Mouse (Mus musculus): Measurements from ENCODE around the gene Uty. TPM values are rescaled to one million over a fixed set of nuclear protein-coding genes. Genes with fewer than 3 reads are reported as not detected.

Uty gene
- 8.1 and 9.9 TPM in 2 replicates for polyA plus RNA-seq (2015; fragmentation: Nextera tagmentation; extraction: Ambion mirVana)

DNA sequence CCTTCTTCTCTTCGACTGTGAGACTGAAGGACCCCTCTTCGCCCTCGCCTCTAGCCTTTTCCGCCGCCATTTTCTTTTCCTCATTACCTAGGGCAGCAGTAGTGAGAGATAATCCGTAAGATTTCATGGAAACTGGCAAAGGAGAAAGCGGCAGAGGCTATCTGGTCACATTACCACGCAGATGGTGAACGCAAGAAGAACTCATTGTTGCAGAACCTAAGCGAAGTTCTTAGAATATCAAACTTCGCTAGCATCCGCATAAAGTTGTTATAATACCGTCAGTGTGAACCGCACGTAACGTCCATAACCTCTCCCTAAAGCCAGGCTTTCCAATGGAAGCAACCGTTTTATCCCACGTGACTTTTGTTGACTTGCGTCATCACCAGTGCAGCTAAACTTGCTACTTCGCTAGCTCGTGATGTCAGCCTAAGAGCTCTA, at the start of gene Uty:
Gene Uty, minus strand, starts transcription at position 334 of the 438 bp plus-strand sequence.
- Histone ChIP-seq H3K4me2 (replicated peaks) (peak within 1 kb of the TSS; percentile 31), H3K4me3 (peak within 1 kb of the TSS; percentile 45), H3K4me1 (no peaks in the 10 kb centered on the region), H3K9me3 (no peaks in the 10 kb centered on the region), H3K27me3 (no peaks in the 10 kb centered on the region), H3K36me3 (no peaks in the 10 kb centered on the region), H3K27ac (replicated peaks) (peak within 1 kb of the TSS; percentile 69), H3K9ac (replicated peaks) (peak within 1 kb of the TSS; percentile 28)
- 0% methylated on average over 21 of the region's 21 CpGs for WGBS
- peak; percentile 98 for ATAC-seq (replicated peaks)

DNA sequence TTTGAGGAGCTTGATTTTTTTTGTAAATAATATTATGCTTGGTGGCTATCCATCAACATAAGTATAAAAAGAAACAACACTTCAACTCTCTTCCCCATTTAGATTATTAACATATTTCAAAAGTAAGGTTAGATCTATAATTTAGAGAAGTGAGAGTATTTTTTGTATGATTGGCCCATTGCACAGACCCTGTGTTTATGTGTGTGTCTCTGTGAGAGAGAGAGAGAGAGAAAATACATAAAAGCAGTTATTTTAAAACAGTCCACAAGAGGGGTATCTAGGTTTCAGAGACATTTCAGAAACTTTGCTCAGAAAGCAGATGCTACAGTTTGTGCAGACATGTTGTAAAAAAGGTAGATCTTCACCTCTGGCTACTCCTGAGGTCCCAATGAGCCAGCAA, 48.1 kb upstream of the Uty start:
- Histone ChIP-seq H3K36me3 (no peaks in the 10 kb centered on the region), H3K4me1 (no peaks in the 10 kb centered on the region), H3K9ac (replicated peaks) (no peak overlapping the region), H3K4me2 (replicated peaks) (no peak overlapping the region), H3K9me3 (no peaks in the 10 kb centered on the region), H3K4me3 (no peak overlapping the region), H3K27ac (replicated peaks) (no peak overlapping the region), H3K27me3 (no peaks in the 10 kb centered on the region)
- ATAC-seq (replicated peaks), result no peak

DNA sequence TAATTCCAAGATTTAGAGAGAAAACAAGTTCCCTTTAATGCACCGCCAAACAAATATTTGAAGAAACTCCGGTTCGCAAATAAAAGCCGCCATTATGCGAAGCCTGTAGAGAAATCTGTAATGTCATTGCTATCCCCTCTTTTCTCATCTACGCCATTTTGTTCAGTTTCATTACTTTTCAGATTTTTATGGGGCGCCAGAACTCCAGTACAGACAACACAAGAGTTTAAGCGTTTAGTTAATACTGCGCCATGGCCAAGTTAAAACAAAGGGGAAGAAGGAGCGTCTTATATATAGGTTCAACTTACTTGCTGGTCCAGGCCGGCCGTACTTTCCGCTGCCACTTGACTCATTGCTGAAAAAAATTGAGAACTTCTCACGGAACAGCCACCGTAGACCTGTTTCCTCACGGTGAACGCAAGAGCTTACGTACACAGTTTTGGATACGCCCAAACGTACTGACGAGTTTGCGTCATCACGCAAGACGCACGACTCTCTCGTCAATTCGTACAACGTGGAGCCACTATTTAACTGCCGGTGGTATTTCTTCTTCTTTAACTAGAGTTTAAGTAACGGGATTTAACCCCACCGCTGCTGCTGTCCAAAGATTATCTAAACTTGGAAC, 40.7 kb upstream of the Uty start, which contains the start of gene Ddx3y:
Gene Ddx3y, minus strand, starts transcription at position 459 of the 625 bp plus-strand sequence.
- H3K36me3 ChIP-seq, result no peaks in the 10 kb centered on the region
- H3K27ac ChIP-seq (replicated peaks), result no peak within 1 kb of the TSS; the same call in 1 of the 2 replicates
- WGBS, result 1% methylated on average over 31 of the region's 31 CpGs
- peak within 1 kb of the TSS; percentile 36 for H3K4me2 ChIP-seq (replicated peaks)
- H3K9ac ChIP-seq (replicated peaks), result peak within 1 kb of the TSS; percentile 35
- H3K4me3 ChIP-seq, result peak within 1 kb of the TSS; percentile 42
- peak; percentile 98 for ATAC-seq (replicated peaks)
- H3K4me1 ChIP-seq, result no peaks in the 10 kb centered on the region
- no peaks in the 10 kb centered on the region for H3K9me3 ChIP-seq
- H3K27me3 ChIP-seq, result no peaks in the 10 kb centered on the region

DNA sequence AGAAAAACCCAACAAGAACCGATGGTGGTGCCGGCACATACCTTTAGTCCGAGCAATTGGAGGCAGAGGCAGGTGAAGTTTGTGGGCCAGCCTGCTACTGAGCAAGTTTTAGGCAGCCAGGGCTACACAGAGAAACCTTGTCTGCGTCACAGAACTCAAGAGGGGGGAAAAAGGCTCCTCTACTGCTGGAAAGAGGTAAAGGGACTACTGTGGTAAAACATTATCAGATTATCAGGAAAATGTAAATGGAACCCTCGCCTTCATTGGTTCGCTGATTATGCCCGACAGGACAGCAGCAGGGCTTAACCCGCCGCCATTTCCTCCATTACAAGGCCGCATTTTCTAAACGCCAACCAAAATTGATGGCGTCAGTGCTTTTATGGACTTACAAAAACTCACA, 40.2 kb upstream of the Uty start:
- peak; percentile 13; the same call in 1 of the 2 replicates for ATAC-seq (replicated peaks)
- Histone ChIP-seq H3K27ac (replicated peaks) (no peak overlapping the region; the same call in 1 of the 2 replicates), H3K4me2 (replicated peaks) (peak overlapping the region; percentile 36), H3K27me3 (no peaks in the 10 kb centered on the region), H3K4me1 (no peaks in the 10 kb centered on the region), H3K9me3 (no peaks in the 10 kb centered on the region), H3K9ac (replicated peaks) (peak overlapping the region; percentile 35), H3K36me3 (no peaks in the 10 kb centered on the region), H3K4me3 (peak overlapping the region; percentile 42)
- WGBS, result 2% methylated on average over 12 of the region's 12 CpGs

DNA sequence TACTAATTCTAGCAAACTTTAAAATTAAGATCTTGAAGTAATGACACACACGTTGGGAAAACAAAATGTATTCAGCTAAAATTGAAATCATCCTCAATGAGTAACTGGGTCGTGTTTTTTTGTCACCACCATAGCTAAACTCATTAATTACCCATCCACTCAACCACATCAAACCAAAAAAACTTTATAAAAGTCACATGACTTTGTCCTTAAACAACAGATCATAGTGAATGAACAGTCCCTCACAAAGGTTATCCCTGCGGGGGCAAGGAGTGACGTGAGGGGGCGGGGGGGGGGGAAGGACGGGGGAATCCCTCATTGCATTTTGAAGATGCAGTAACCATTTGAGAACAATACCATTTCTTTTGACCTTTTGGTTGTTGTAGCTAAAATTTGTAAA, 558 bp upstream of the Uty start:
- H3K4me1 ChIP-seq, result no peaks in the 10 kb centered on the region
- H3K27ac ChIP-seq (replicated peaks), result no peak overlapping the region
- no peaks in the 10 kb centered on the region for H3K36me3 ChIP-seq
- no peak overlapping the region for H3K9ac ChIP-seq (replicated peaks)
- 0 out of 2 replicates have a peak, but pooled peaks have one; percentile 29 for ATAC-seq (replicated peaks)
- 50% methylated on average over 6 of the region's 6 CpGs for WGBS
- H3K27me3 ChIP-seq, result no peaks in the 10 kb centered on the region
- H3K4me2 ChIP-seq (replicated peaks), result peak overlapping the region; percentile 10; the same call in 1 of the 2 replicates
- H3K9me3 ChIP-seq, result no peaks in the 10 kb centered on the region
- peak overlapping the region; percentile 45 for H3K4me3 ChIP-seq

DNA sequence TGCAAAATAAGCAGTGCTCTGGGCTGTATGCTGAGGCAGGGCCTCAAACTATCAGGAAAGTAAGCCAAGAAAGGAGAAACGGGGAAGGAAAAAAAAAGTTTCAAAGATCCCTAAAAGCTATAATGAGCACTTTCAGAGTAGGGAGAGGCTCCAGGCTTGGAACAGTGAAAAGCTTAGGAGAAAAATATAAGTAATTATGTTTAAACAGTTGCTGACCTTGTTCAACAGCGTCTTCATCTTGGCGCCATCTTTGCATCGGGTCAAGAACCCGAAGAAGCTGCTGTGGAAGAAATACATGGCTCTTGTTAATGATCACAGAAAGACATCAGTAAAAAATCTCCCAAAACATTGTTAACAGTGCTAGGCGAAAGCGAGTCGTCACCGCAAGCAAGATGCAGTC, 619 bp downstream of the Uty start:
- 5% methylated on average over 9 of the region's 9 CpGs for WGBS
- Histone ChIP-seq H3K27ac (replicated peaks) (peak overlapping the region; percentile 69), H3K36me3 (no peaks in the 10 kb centered on the region), H3K9me3 (no peaks in the 10 kb centered on the region), H3K9ac (replicated peaks) (peak overlapping the region; percentile 28; the same call in 1 of the 2 replicates), H3K4me3 (peak overlapping the region; percentile 45), H3K4me2 (replicated peaks) (peak overlapping the region; percentile 31), H3K27me3 (no peaks in the 10 kb centered on the region), H3K4me1 (no peaks in the 10 kb centered on the region)
- ATAC-seq (replicated peaks), result peak; percentile 30

DNA sequence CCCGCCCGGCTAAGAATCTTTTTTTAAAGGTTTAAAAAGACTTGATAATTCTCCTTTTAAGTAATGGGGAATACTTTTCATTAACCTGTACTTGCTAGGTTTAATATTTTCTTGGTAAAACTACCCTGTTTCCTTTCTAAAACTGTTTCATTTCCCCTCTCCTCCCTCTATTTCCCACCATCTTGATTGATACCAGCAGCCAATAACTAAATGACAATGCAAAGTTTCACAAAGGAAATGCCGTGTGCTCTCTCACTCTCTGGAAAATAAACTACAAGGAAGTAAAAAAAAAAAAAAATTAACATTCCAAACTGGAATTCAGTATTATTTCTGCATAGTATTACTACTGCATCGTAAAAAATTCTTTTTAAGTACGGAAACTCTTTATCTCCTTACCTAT, 1.1 kb downstream of the Uty start:
- Histone ChIP-seq H3K9me3 (no peaks in the 10 kb centered on the region), H3K4me2 (replicated peaks) (peak overlapping the region; percentile 31), H3K4me3 (peak overlapping the region; percentile 45), H3K4me1 (no peaks in the 10 kb centered on the region), H3K36me3 (no peaks in the 10 kb centered on the region), H3K9ac (replicated peaks) (no peak overlapping the region), H3K27me3 (no peaks in the 10 kb centered on the region), H3K27ac (replicated peaks) (no peak overlapping the region)
- no peak for ATAC-seq (replicated peaks)
- WGBS, result 57% methylated on average over 5 of the region's 5 CpGs

DNA sequence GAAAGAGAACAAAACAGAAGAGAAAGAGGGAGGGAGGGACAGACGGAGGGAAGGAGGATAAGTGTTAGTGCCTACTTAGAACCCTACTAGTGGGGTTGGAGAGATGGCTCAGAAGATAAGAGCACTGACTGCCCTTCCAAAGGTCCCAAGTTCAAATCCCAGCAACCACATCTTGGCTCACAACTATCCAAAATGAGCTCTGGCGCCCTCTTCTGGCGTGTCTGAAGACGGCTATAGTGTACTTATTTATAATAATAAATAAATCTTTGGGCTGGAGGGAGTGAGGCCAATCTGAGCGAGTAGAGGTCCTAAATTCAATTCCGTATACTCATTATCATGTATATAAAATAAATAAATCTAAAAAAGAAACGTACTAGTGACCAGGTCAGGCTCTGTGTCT, 25.6 kb downstream of the Uty start:
- H3K27ac ChIP-seq (replicated peaks), result no peak overlapping the region
- H3K27me3 ChIP-seq, result no peaks in the 10 kb centered on the region
- H3K9ac ChIP-seq (replicated peaks), result no peak overlapping the region
- H3K4me2 ChIP-seq (replicated peaks), result no peak overlapping the region
- no peaks in the 10 kb centered on the region for H3K36me3 ChIP-seq
- no peak overlapping the region for H3K4me3 ChIP-seq
- no peak for ATAC-seq (replicated peaks)
- no peaks in the 10 kb centered on the region for H3K9me3 ChIP-seq
- 87% methylated on average over 3 of the region's 7 CpGs for WGBS
- H3K4me1 ChIP-seq, result no peaks in the 10 kb centered on the region

DNA sequence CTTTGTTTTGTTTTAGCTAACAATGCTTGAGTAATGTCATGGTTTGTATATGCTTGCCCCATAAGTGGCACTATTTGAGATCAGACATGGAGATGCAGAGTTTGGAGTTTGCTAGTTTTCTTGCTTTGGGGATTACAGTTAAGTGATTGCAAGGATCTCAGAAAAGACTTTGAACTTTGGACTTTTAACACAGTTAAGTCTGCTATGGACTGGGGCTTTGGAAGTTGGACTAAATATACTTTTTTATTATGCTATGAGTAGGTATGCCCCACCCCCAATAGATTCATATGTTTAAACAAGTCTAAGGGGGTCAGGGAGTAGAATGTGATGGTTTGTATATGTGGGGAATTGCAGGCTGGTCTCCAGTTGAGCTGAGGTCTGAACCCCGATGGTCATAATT, 67.1 kb downstream of the Uty start:
- Histone ChIP-seq H3K4me3 (no peak overlapping the region), H3K27ac (replicated peaks) (no peak overlapping the region), H3K36me3 (no peaks in the 10 kb centered on the region), H3K4me2 (replicated peaks) (no peak overlapping the region), H3K4me1 (no peaks in the 10 kb centered on the region), H3K27me3 (no peaks in the 10 kb centered on the region), H3K9ac (replicated peaks) (no peak overlapping the region), H3K9me3 (no peaks in the 10 kb centered on the region)
- 100% methylated on average over 1 of the region's 1 CpGs for WGBS
- ATAC-seq (replicated peaks), result no peak

DNA sequence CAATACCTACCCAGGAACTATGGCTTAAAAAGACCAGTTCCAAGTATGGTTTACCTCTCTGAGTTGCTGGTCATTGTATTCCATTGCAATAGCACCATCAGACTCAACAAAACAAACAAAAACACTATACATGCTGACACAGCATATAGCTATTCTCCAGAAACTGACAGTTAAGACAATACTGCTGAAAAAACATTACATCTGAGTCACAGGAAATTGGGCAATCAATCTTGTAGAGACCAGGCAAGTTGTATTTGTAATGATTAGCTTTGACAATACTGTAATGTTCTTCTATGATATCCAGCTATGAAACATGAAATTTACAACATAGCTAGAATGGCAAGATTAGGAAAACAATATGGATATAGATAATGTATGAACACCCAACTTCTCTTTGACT, 82.5 kb downstream of the Uty start:
- H3K4me3 ChIP-seq, result no peak overlapping the region

DNA sequence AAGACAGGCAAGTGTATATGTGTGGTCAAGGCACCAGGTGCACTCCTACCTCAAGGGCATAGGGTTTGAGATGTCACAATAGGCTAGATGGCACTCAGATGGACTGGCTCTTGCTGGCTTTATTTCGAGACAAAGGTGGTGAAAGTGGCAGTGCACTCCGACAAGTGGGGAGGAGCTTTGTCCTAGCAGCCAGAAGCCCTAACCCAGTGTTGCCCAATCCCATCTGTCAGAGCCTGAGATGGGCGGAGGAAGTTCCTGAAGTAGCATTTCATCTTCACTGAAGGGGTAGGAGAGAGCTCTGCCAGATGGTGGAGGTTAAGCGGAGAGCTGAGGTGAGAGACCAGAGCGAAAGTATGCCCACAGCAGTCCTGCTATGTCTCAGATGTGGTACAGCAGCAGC, 129.4 kb downstream of the Uty start:
- no peak overlapping the region for H3K4me2 ChIP-seq (replicated peaks)
- no peaks in the 10 kb centered on the region for H3K27me3 ChIP-seq
- no peak overlapping the region for H3K27ac ChIP-seq (replicated peaks)
- H3K36me3 ChIP-seq, result no peaks in the 10 kb centered on the region
- H3K9ac ChIP-seq (replicated peaks), result no peak overlapping the region
- no peaks in the 10 kb centered on the region for H3K4me1 ChIP-seq
- H3K9me3 ChIP-seq, result no peaks in the 10 kb centered on the region
- 85% methylated on average over 5 of the region's 5 CpGs for WGBS
- no peak for ATAC-seq (replicated peaks)
- H3K4me3 ChIP-seq, result no peak overlapping the region

More for the DNA sequence above, 82.5 kb downstream of the Uty start:
- H3K36me3 ChIP-seq, result no peaks in the 10 kb centered on the region
- no peaks in the 10 kb centered on the region for H3K4me1 ChIP-seq
- no peak overlapping the region for H3K9ac ChIP-seq (replicated peaks)
- no peak for ATAC-seq (replicated peaks)
- no peaks in the 10 kb centered on the region for H3K9me3 ChIP-seq
- no peak overlapping the region for H3K4me2 ChIP-seq (replicated peaks)
- no peak overlapping the region for H3K27ac ChIP-seq (replicated peaks)
- H3K27me3 ChIP-seq, result no peaks in the 10 kb centered on the region

DNA sequence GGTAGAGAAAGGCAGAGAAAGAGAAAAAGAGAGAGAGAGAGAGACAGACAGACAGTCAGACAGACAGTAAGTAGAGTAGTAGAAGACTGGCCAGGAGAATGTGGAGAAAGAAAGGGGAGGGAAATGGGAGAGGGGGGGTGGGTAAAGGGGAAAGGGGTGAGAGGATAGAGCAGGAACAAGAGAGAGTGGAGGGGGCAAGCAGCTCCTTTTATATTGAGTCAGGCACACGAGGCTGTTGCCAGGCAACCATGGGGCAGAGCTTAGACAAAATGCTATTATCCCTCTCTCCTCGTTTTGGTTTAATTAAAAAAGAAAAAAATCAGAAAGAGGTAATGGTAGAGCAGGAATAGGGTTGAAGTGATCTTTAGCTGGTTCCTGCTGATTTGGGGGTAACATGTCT, 131.5 kb downstream of the Uty start:
- Histone ChIP-seq H3K27me3 (no peaks in the 10 kb centered on the region), H3K4me1 (no peaks in the 10 kb centered on the region), H3K9ac (replicated peaks) (no peak overlapping the region), H3K27ac (replicated peaks) (no peak overlapping the region), H3K4me3 (no peak overlapping the region), H3K9me3 (no peaks in the 10 kb centered on the region), H3K4me2 (replicated peaks) (no peak overlapping the region), H3K36me3 (no peaks in the 10 kb centered on the region)
- WGBS, result 11% methylated on average over 2 of the region's 2 CpGs
- no peak for ATAC-seq (replicated peaks)
